Mouse (Mus musculus) cerebellum, adult 2 months (tissue): ENCODE results near the gene Tbc1d32.

Experiments
- CTCF ChIP-seq: fragments of 200-500 bp; IDR thresholded peaks from 2 replicates; pipeline ENCODE4 v1.5.1; 2011; ENCODE audit warnings: low read depth, mild to moderate bottlenecking, control low read depth, low read length, moderate library complexity, borderline replicate concordance; ENCODE audit not compliant: insufficient read depth
- POLR2A ChIP-seq: fragments of 200-500 bp; IDR thresholded peaks from 2 replicates; pipeline ENCODE4 v1.6.1; 2011; ENCODE audit warnings: low read length, control low read depth, borderline replicate concordance; ENCODE audit not compliant: insufficient read depth

DNA sequence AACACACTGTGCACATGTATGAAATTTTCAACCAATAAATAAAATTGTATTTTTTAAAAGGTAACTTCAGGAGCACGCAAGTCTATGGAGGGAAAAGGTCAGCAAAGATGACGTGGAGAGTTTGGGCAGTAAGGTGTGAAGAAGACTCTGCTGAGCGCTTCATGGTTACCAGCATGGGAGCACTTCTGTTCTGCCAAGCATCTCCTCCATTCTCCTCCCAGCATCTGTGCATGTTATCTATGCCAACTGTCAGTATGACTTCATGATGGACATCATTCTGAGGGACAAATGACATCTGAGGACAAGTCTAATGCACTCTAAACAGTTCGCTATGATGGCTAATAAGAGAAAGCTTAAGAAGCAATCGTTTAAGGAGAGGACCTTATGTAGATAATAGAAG, 91.3 kb downstream of the Tbc1d32 start:
- TF ChIP-seq POLR2A, result no peak
- no peak for TF ChIP-seq CTCF
